Mouse (Mus musculus): Measurements from ENCODE around the gene Cmpk2.
"Not testable (repeated sequence)": the region's sequence is repeated elsewhere in the genome, so short reads cannot be mapped to it uniquely, and the experiment has no call there.

The Cmpk2 gene

GRCm38 (mm10) chr12:26478196-26479004 lies 9.4 kb downstream of the Cmpk2 start:
- DNase-seq (ENCODE audit: low read depth, low spot score) = peak; percentile 60

DNA sequence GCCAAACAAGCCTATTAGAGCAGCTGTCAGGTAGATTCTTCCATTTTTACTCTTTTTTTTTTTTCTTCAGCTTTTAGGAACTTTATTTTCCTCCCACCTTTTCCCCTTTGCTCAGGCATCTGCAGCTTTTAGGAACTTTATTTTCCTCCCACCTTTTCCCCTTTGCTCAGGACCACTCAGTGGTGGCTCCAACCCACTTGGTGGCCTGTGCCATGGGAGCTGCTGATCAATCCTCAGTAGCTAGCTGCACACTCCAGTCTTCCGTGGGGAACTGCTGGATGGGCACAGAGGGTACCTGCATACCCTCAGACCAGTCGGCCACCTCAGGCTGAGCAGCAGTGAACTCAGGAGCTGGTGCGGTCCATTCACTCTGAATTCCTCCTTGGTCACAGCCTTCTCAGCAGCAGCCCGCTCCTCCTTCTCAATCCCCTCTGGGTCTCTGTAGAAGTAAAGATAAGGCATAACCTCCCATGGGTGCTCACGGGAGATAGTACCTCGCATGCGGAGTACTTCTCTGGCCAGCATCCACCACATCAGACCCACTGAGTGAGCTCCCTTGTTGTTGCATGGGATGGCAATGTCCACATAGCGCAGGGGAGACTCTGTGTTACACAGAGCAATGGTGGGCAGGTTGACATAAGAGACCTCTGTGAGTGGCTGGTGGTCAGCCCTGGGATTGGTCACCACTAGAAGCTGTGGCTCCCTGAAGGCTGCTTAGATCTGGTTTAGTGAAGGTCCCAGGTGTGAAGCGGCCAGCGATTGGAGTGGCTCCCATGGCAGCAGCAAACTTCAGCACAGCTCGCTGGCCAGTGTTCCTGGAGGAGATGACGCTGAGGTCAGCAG lies 17.0 kb downstream of the Cmpk2 start:
- DNase-seq (ENCODE audit: low read depth, low spot score) = not testable (repeated sequence)

GRCm38 (mm10) chr12:26487874-26488616 lies 19.0 kb downstream of the Cmpk2 start:
- DNase-seq (ENCODE audit: low read depth, low spot score) = no peak

DNA sequence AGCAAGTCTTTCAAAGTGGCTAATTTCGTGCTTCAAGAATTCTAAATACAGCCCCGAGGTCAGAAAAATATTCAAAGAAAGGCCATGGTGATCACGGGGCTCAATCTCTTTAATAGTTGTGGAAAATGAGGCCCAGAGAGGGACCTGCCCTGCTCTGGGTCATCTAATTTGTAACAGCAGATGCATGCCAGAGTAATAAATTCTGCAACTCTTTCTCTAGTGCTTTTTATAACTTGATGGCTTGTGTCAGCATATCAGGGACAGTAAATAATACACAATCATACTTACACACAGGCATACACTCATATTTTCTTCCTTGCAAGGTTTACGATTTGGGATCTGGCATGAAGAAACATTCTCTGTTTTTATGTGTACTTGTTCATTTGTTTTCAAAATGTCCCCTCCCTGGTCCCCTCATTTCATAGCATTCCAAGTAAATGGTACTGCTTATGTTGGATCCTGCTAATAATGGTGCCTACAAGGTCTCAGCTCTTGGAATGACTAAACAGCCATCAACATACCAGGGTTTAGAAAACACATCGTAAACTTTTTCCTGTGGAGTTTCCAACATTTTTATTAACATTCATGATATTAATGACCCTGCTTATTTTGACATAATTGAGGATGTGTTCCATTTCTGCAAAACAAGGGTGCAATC lies 19.7 kb downstream of the Cmpk2 start:
- DNase-seq (ENCODE audit: low read depth, low spot score) = no peak

DNA sequence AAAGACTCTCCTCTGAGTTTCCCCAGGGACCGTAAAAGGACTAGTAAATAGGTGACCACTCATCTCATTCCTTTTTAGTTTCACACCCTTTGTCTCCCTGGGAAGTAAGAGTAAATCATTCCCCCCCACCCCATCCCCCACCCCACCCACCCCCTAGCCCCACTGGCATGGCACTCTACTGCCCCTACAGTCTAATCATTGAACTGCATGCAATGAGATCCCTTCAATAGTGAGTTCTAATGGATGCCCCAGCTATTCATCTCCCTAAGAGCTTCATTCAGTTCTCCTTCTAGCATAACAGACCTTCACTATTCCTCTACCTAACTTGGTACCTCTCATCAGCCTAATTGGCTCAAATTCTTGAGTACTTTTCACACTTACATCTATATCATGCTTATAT lies 20.9 kb downstream of the Cmpk2 start:
- DNase-seq (ENCODE audit: low read depth, low spot score) = no peak

GRCm38 (mm10) chr12:26501042-26501441 lies 32.0 kb downstream of the Cmpk2 start:
- no peak for DNase-seq (ENCODE audit: low read depth, low spot score)

- no peak for DNase-seq (ENCODE audit: low read depth, low spot score)
These were observed 42.0 kb downstream of the Cmpk2 start for GRCm38 (mm10) chr12:26510971-26511370.

GRCm38 (mm10) chr12:26518206-26518605 lies 49.2 kb downstream of the Cmpk2 start:
- no peak for DNase-seq (ENCODE audit: low read depth, low spot score)

DNA sequence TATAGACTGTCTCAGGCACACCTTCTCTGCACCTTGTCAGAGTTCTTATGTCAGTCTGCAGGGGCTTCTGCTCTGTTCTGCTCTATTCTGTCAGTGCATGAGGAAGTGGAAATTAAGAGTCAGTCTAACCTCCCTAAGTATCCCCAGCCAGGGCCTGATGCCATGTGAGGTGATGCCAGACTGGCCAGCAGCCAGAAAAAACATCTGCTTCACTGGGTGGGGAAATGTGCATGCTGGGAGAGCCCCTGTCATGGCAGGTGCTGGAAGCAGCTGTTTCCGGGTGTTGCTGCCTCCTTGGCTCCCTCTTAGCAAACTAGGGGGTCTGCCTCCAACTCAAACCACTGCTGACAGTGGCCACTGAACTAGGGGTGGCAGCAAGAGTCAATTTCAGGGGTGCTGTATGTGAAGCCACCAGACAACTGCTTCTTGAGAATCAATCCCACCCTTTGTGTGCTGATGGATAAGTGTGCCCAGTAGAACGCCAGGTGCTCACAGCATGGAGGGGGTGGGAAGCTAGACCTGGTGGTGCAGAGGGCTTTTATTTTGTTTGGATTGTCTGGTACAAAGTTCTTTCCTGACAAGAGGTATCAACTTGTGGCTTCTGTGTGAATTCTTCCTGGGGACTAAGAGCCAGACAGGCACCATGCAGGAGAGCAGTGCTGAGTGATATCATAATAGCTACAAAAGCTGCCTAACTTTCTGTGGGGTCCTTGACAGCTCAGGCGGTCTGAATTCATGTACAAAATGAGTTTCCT lies 56.1 kb downstream of the Cmpk2 start:
- peak; percentile 49 for DNase-seq (ENCODE audit: low read depth, low spot score)

GRCm38 (mm10) chr12:26525698-26526026 lies 56.7 kb downstream of the Cmpk2 start:
- no peak for DNase-seq (ENCODE audit: low read depth, low spot score)

All from skeletal muscle tissue, adult 2 months (tissue).